Mouse (Mus musculus) kidney, embryonic 15.5 days (tissue): Measurements from ENCODE around the gene Actn3. TPM values are rescaled to one million over a fixed set of nuclear protein-coding genes. Genes with fewer than 3 reads are reported as not detected.
"Not testable (repeated sequence)": the region's sequence is repeated elsewhere in the genome, so short reads cannot be mapped to it uniquely, and the experiment has no call there.

Source experiments
- ATAC-seq: fragments of 200-750 bp; cut with Nextera tagmentation; replicated peaks from 2 replicates; pipeline ENCODE4 v1.8.0; 2017; ENCODE audit warnings: moderate TSS enrichment; ENCODE audit not compliant: low FRiP score
- H3K27ac ChIP-seq: fragments of 300-500 bp; sonication (generic); 2 replicates; pipeline ENCODE4 v1.5.1; 2015; ENCODE audit warnings: mild to moderate bottlenecking, inconsistent platforms
- H3K27me3 ChIP-seq: fragments of 300-500 bp; sonication (generic); 2 replicates; pipeline ENCODE4 v1.6.1; 2015; ENCODE audit warnings: inconsistent platforms
- H3K36me3 ChIP-seq: fragments of 300-500 bp; sonication (generic); 2 replicates; pipeline ENCODE4 v1.6.1; 2015; ENCODE audit warnings: inconsistent platforms
- H3K4me1 ChIP-seq: fragments of 300-500 bp; sonication (generic); 2 replicates; pipeline ENCODE4 v1.6.1; 2015; ENCODE audit warnings: inconsistent platforms
- H3K4me2 ChIP-seq: fragments of 300-500 bp; sonication (generic); 2 replicates; pipeline ENCODE4 v1.6.1; 2015; ENCODE audit warnings: moderate library complexity, mild to moderate bottlenecking, inconsistent platforms
- H3K4me3 ChIP-seq: fragments of 300-500 bp; sonication (generic); replicated peaks from 2 replicates; pipeline ENCODE4 v1.5.1; 2015; ENCODE audit warnings: mild to moderate bottlenecking, inconsistent platforms
- H3K9ac ChIP-seq: fragments of 300-500 bp; sonication (generic); 2 replicates; pipeline ENCODE4 v1.6.1; 2015; ENCODE audit warnings: mild to moderate bottlenecking, inconsistent platforms
- H3K9me3 ChIP-seq: fragments of 300-500 bp; sonication (generic); replicated peaks from 2 replicates; pipeline ENCODE4 v1.6.1; 2016; ENCODE audit warnings: inconsistent platforms
- WGBS: fragments of 180-500 bp; shearing (Covaris S2); methylation state at CpG from one replicate; pipeline ENCODE4 v1.1.7; 2015; ENCODE audit warnings: mixed read lengths; 5-methylcytosine and 5-hydroxymethylcytosine counted together
- polyA plus RNA-seq: library from polyadenylated mRNA; unstranded; fragments of >200 nt; fragmentation: Nextera tagmentation; extraction: Ambion mirVana; gene quantifications from 2 replicates; pipeline ENCODE4 v1.2.1, GENCODE M21; 2015

Actn3 gene
- polyA plus RNA-seq, 1 experiment from 2014 or later: 12.0 TPM

GRCm38 (mm10) chr19:4891798-4892197, 14.1 kb upstream of the Actn3 start:
- no peaks in the 10 kb centered on the region for H3K9me3 ChIP-seq
- no peaks in the 10 kb centered on the region for H3K27me3 ChIP-seq
- H3K4me3 ChIP-seq: no peak overlapping the region
- H3K4me2 ChIP-seq: no peak overlapping the region
- no peak for ATAC-seq
- no peak overlapping the region for H3K9ac ChIP-seq
- WGBS: 82% methylated on average over 3 of the region's 3 CpGs
- H3K36me3 ChIP-seq: peaks cover 16% of the 10 kb centered on the region; the same call in 1 of the 2 replicates
- peaks cover 4% of the 10 kb centered on the region; the same call in 1 of the 2 replicates for H3K4me1 ChIP-seq
- H3K27ac ChIP-seq: no peak overlapping the region

DNA sequence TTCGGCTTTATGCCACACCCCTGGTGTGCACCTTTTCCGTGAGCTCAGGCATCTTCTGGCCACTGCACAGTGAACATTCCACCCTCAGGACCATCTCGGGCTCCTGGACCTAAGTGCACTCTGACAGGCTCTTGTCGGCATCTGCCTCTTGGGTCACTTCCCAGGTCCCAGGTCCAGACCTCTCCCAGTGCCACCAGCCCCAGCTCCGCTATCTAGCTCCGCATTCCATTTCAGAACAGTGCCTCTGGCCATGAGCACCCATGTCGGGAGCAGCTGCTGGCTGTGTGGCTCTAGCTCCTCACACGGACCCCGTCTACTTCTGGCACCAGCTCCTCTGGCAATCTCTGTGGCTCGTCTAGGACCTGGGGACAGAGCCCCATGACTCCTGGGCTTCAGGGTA, 12.1 kb upstream of the Actn3 start:
- ATAC-seq: no peak
- Histone ChIP-seq H3K36me3 (peaks cover 16% of the 10 kb centered on the region; the same call in 1 of the 2 replicates), H3K4me2 (no peak overlapping the region), H3K27me3 (no peaks in the 10 kb centered on the region), H3K27ac (no peak overlapping the region), H3K9me3 (no peaks in the 10 kb centered on the region), H3K4me1 (no peaks in the 10 kb centered on the region), H3K9ac (no peak overlapping the region), H3K4me3 (no peak overlapping the region)
- 85% methylated on average over 10 of the region's 10 CpGs for WGBS

DNA sequence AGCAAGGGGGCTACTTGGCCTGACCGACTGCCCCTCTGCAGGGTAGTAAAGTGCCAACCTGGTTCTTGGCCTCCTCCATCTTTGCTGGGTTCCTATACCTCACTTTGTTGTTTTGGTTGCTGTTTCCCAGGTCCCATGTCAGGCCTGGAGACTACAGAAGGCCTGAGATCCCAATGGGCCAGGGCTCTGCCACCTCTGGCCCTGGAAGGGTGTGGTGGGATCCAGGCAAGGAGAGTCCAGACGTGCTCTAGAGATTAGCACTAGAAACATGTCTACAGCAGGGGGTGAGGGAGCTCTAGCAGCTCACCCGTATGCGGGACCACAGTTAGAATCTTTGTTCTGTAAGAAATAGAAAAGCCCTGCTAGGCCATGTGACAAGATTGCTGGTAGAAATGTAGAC, 6.3 kb upstream of the Actn3 start:
- no peak for ATAC-seq
- H3K9ac ChIP-seq: no peak overlapping the region
- H3K4me1 ChIP-seq: peaks cover 11% of the 10 kb centered on the region
- H3K36me3 ChIP-seq: no peaks in the 10 kb centered on the region
- no peak overlapping the region for H3K4me2 ChIP-seq
- 83% methylated on average over 4 of the region's 4 CpGs for WGBS
- H3K27ac ChIP-seq: no peak overlapping the region
- H3K27me3 ChIP-seq: no peaks in the 10 kb centered on the region
- no peaks in the 10 kb centered on the region for H3K9me3 ChIP-seq
- no peak overlapping the region for H3K4me3 ChIP-seq

DNA sequence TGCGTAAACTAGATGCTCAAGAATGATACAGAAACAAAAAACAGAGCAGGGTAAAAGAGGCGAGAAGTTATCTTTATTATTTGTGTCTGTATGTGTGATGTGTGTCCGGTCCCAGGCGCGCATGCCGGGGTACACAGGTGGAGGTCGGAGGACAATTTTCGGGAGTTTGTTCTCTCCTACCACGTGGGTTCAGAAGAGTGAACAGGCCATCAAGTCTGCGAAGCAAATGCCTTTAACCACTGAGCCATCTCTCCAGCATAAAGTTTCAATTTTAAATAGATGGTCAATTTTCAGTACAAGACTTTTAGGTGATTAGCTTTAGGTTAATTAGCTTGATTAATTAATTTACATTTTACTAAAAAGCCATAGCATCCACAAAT, 1.6 kb upstream of the Actn3 start:
- H3K36me3 ChIP-seq: no peaks in the 10 kb centered on the region
- no peaks in the 10 kb centered on the region for H3K27me3 ChIP-seq
- ATAC-seq: no peak
- H3K27ac ChIP-seq: no peak overlapping the region
- H3K4me2 ChIP-seq: peak overlapping the region; percentile 89
- H3K4me1 ChIP-seq: peaks cover 29% of the 10 kb centered on the region
- H3K9me3 ChIP-seq: no peaks in the 10 kb centered on the region
- peak overlapping the region; percentile 92 for H3K9ac ChIP-seq
- peak overlapping the region; percentile 99 for H3K4me3 ChIP-seq
- WGBS: 64% methylated on average over 10 of the region's 10 CpGs

- 2% methylated on average over 52 of the region's 52 CpGs for WGBS
- H3K4me3 ChIP-seq: peak within 1 kb of the TSS; percentile 99
- no peaks in the 10 kb centered on the region for H3K9me3 ChIP-seq
- H3K4me1 ChIP-seq: peaks cover 29% of the 10 kb centered on the region
- peak within 1 kb of the TSS; percentile 88 for H3K27ac ChIP-seq
- H3K4me2 ChIP-seq: peak within 1 kb of the TSS; percentile 89
- H3K36me3 ChIP-seq: no peaks in the 10 kb centered on the region
- ATAC-seq: peak; percentile 98
- no peaks in the 10 kb centered on the region for H3K27me3 ChIP-seq
- H3K9ac ChIP-seq: peak within 1 kb of the TSS; percentile 92
Observed at GRCm38 (mm10) chr19:4878405-4879323, 955 bp upstream of the Actn3 start, which contains the start of gene Zdhhc24. Zdhhc24 (plus strand) TSS chr19:4878668.

- WGBS: 32% methylated on average over 3 of the region's 3 CpGs
- Histone ChIP-seq H3K27ac (no peak overlapping the region), H3K4me1 (peaks cover 29% of the 10 kb centered on the region), H3K27me3 (no peaks in the 10 kb centered on the region), H3K9ac (no peak overlapping the region), H3K36me3 (no peaks in the 10 kb centered on the region), H3K4me3 (no peak overlapping the region), H3K9me3 (no peaks in the 10 kb centered on the region), H3K4me2 (peak overlapping the region; percentile 89)
- ATAC-seq: no peak
Observed at GRCm38 (mm10) chr19:4876755-4877154, 954 bp downstream of the Actn3 start.

DNA sequence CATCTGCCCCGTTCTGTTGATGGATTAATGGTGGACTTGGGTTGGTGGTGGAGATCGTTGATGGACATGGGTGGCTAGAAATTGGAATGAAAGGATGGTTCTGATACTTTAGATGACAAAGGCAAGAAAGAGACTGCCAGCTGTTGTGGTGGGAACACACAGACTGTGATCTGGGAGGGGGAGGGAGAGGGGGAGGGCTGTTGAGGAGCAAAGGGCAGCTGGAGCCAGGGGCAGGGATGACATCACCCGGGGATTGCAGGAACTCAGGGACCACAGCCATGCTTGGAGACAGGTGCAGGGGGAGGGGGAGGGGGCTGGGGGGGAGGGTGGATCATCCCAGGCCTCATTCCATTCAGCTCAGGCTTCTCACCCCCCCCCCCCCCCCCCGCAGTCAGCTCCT, 1.5 kb downstream of the Actn3 start:
- Histone ChIP-seq H3K4me1 (peaks cover 29% of the 10 kb centered on the region), H3K9ac (no peak overlapping the region), H3K27ac (no peak overlapping the region), H3K4me3 (no peak overlapping the region), H3K36me3 (no peaks in the 10 kb centered on the region), H3K4me2 (no peak overlapping the region), H3K27me3 (no peaks in the 10 kb centered on the region), H3K9me3 (no peaks in the 10 kb centered on the region)
- 60% methylated on average over 2 of the region's 4 CpGs for WGBS
- ATAC-seq: no peak

- H3K4me3 ChIP-seq, H3K27ac ChIP-seq, H3K4me2 ChIP-seq, H3K36me3 ChIP-seq, H3K27me3 ChIP-seq, H3K9ac ChIP-seq, ATAC-seq, H3K9me3 ChIP-seq: not testable (repeated sequence)
- 90% methylated on average over 1 of the region's 1 CpGs for WGBS
- peaks cover 23% of the 10 kb centered on the region for H3K4me1 ChIP-seq
Observed at GRCm38 (mm10) chr19:4874613-4875012, 3.1 kb downstream of the Actn3 start.

DNA sequence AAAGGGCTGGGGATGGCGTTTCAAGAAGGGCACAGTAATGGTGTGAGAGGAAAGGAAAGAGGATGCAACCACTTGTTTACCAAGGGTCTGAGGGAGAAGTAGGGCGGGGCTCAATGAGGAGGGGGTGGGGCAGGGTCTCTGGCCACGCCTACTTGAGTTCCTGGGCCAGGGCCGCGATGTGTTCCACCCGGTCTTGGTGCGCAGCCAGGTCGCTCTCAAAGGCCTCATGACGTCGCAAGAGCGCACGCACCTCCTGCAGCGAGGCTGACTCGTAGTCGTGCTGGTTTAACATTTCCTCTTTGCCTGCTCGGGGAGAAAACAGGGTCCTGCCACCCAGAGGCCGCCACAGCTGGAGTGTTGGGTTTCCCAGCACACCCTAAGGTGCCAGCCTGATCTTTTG, 12.6 kb downstream of the Actn3 start:
- H3K36me3 ChIP-seq: peaks cover 8% of the 10 kb centered on the region; the same call in 1 of the 2 replicates
- WGBS: 10% methylated on average over 17 of the region's 17 CpGs
- peak overlapping the region; percentile 48 for H3K4me2 ChIP-seq
- H3K9ac ChIP-seq: no peak overlapping the region
- peak overlapping the region; percentile 15; the same call in 1 of the 2 replicates for H3K4me3 ChIP-seq
- peaks cover 6% of the 10 kb centered on the region; the same call in 1 of the 2 replicates for H3K27me3 ChIP-seq
- H3K9me3 ChIP-seq: no peaks in the 10 kb centered on the region
- no peak overlapping the region for H3K27ac ChIP-seq
- peaks cover 7% of the 10 kb centered on the region for H3K4me1 ChIP-seq
- no peak; the same call in 1 of the 2 replicates for ATAC-seq

GRCm38 (mm10) chr19:4863048-4863447, 14.7 kb downstream of the Actn3 start:
- Histone ChIP-seq H3K4me2 (no peak overlapping the region), H3K4me1 (peaks cover 7% of the 10 kb centered on the region)
- 65% methylated on average over 6 of the region's 6 CpGs for WGBS

DNA sequence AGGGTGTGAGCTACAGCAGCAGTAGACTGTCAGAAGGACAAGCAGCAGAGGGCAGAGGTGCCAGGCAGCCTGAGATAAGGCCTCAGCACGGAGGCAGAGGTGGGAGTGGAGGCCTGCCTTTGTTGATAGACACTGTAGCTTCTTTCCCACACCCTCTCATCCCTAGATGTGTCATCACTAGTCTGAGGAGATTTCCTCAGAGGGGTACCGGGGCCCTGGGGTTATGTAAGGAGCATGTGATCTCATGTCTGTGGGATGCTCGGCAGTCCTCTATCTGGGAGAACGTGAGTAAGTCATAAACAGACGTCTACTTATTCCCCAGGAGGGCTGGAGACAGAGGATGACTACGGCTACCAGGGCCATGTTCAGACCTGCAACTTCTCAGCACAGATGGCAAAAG, 18.6 kb downstream of the Actn3 start:
- H3K4me2 ChIP-seq: no peak overlapping the region
- no peak; the same call in 1 of the 2 replicates for ATAC-seq
- peaks cover 9% of the 10 kb centered on the region; the same call in 1 of the 2 replicates for H3K36me3 ChIP-seq
- H3K27ac ChIP-seq: no peak overlapping the region
- WGBS: 73% methylated on average over 6 of the region's 6 CpGs
- no peak overlapping the region for H3K9ac ChIP-seq
- peaks cover 13% of the 10 kb centered on the region for H3K4me1 ChIP-seq
- no peaks in the 10 kb centered on the region for H3K27me3 ChIP-seq
- no peak overlapping the region for H3K4me3 ChIP-seq
- H3K9me3 ChIP-seq: no peaks in the 10 kb centered on the region

More at GRCm38 (mm10) chr19:4863048-4863447, 14.7 kb downstream of the Actn3 start:
- Histone ChIP-seq H3K4me3 (no peak overlapping the region), H3K27me3 (0 out of 2 replicates have a peak, but pooled peaks cover 3% of the 10 kb centered on the region), H3K9me3 (no peaks in the 10 kb centered on the region), H3K27ac (no peak overlapping the region), H3K9ac (no peak overlapping the region), H3K36me3 (peaks cover 9% of the 10 kb centered on the region; the same call in 1 of the 2 replicates)
- ATAC-seq: no peak

GRCm38 (mm10) chr19:4855951-4856350, 21.8 kb downstream of the Actn3 start:
- Histone ChIP-seq H3K4me3 (peak overlapping the region; percentile 59; the same call in 1 of the 2 replicates), H3K4me1 (peaks cover 13% of the 10 kb centered on the region), H3K27me3 (0 out of 2 replicates have a peak, but pooled peaks cover 4% of the 10 kb centered on the region), H3K27ac (no peak overlapping the region), H3K9me3 (no peaks in the 10 kb centered on the region), H3K9ac (no peak overlapping the region), H3K36me3 (peaks cover 9% of the 10 kb centered on the region; the same call in 1 of the 2 replicates), H3K4me2 (peak overlapping the region; percentile 85)
- no peak for ATAC-seq
- 84% methylated on average over 4 of the region's 4 CpGs for WGBS
